Mouse (Mus musculus): ENCODE results near the gene Prkar1b. TPM values are rescaled to one million over a fixed set of nuclear protein-coding genes. Genes with fewer than 3 reads are reported as not detected.

Prkar1b gene
- polyA plus RNA-seq, 1 experiment from 2014 or later = 10.9 TPM

DNA sequence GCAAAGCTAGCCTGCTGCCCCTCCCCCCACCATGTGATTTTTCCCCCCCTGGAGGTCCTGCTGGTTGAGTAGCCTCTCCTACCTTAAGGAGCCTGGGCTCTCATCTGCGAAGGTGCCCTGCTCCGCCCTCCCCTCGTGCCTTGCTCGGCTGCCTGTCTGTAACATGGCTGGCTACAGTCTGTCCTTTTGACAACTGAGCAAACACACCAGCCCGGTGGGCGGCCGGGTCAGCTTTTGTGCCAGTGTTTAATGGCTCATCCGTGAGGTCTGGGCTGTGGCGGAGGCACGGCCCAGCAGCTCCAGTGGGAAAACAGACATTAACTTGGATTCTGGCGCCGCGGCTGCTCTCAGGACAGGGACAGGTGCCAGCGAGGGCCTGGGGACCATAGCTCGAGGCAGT, 122.2 kb downstream of the Prkar1b start:
- WGBS = 53% methylated on average over 15 of the region's 15 CpGs
- no peak for ATAC-seq (replicated peaks; ENCODE audit: low FRiP score)
- no peak overlapping the region for H3K4me3 ChIP-seq (ENCODE audit: low read depth, low read length)
- H3K9ac ChIP-seq (ENCODE audit: low read length) = no peak overlapping the region
- no peaks in the 10 kb centered on the region; the same call in 1 of the 2 replicates for H3K4me1 ChIP-seq (replicated peaks; ENCODE audit: control insufficient read depth, insufficient read depth, low read length)
- H3K27ac ChIP-seq (ENCODE audit: low read depth, low read length) = no peak overlapping the region
- H3K4me2 ChIP-seq (ENCODE audit: low read depth, low read length, severe bottlenecking) = no peak overlapping the region
- no peak for DNase-seq (ENCODE audit: low spot score)
- H3K9me3 ChIP-seq (ENCODE audit: control insufficient read depth, low read length) = no peaks in the 10 kb centered on the region
- no peaks in the 10 kb centered on the region for H3K27me3 ChIP-seq (ENCODE audit: control insufficient read depth, insufficient read depth, low read length)
- no peaks in the 10 kb centered on the region for H3K36me3 ChIP-seq (ENCODE audit: control insufficient read depth, insufficient read depth, low read length)

DNA sequence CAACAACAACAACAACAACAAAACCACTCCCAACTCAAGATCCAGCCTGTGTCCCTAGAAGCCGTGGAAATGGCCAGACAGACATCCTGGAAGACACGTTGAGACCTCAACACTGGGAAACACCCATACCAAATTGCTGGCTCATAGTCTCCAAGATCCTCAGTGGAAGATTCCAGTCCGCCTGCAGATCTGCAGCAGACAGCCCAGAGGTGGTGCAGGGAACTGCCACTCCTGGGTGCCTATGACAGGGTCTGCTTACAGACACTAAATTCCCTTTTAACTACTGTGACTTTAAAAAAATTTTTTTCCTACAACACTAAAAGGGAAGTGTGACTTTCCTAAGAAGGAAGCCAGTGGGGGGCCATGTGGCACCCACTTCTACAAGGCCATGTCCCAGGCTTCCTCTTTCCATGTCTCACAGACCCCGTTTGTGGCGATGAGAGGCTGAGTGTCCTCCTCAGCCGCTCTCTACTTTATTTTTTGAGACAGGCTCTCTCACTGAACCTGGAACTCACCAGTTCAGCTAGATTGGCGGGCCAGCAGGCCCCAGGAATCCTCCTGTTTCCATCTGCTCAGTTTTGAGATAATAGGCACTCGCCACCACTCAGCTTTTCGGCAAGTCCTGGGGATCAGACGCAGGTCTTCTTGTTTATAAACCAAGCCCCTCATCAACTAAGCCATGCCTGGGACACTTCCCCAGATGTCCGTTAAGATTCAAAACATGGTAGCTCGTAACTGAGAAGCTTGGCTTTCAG, 125.3 kb downstream of the Prkar1b start:
- Histone ChIP-seq H3K4me2 (ENCODE audit: low read depth, low read length, severe bottlenecking) (no peak overlapping the region), H3K27me3 (ENCODE audit: control insufficient read depth, insufficient read depth, low read length) (no peaks in the 10 kb centered on the region), H3K4me1 (replicated peaks; ENCODE audit: control insufficient read depth, insufficient read depth, low read length) (no peaks in the 10 kb centered on the region; the same call in 1 of the 2 replicates), H3K27ac (ENCODE audit: low read depth, low read length) (no peak overlapping the region), H3K4me3 (ENCODE audit: low read depth, low read length) (no peak overlapping the region), H3K9ac (ENCODE audit: low read length) (no peak overlapping the region), H3K9me3 (ENCODE audit: control insufficient read depth, low read length) (no peaks in the 10 kb centered on the region), H3K36me3 (ENCODE audit: control insufficient read depth, insufficient read depth, low read length) (no peaks in the 10 kb centered on the region)
- ATAC-seq (replicated peaks; ENCODE audit: low FRiP score) (no peak), DNase-seq (ENCODE audit: low spot score) (no peak)
- 83% methylated on average over 12 of the region's 12 CpGs for WGBS

DNA sequence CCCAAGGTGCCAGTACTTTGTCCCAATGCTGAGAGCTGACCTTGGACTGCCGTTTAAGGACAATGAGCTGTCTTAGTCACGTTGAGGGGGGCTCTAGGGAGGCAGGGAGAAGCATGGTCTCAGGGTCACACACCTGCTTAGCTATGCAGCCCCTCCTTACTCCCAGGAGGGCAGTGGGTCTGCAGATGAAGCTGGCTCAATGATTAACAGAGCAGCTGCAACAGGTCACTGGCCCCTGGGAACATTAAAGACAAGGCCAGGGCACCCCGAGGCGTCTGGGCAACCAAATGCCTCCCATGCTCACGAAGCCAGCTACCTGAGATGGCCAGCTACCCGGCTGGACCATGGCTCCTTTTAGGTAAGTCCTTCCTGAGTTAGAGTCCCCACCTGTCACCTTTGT, 129.2 kb downstream of the Prkar1b start:
- H3K36me3 ChIP-seq (ENCODE audit: control insufficient read depth, insufficient read depth, low read length) = no peaks in the 10 kb centered on the region
- H3K9ac ChIP-seq (ENCODE audit: low read length) = no peak overlapping the region
- H3K4me3 ChIP-seq (ENCODE audit: low read depth, low read length) = no peak overlapping the region
- DNase-seq (ENCODE audit: low spot score) (no peak), ATAC-seq (replicated peaks; ENCODE audit: low FRiP score) (no peak)
- H3K27me3 ChIP-seq (ENCODE audit: control insufficient read depth, insufficient read depth, low read length) = no peaks in the 10 kb centered on the region
- H3K4me2 ChIP-seq (ENCODE audit: low read depth, low read length, severe bottlenecking) = no peak overlapping the region
- no peaks in the 10 kb centered on the region for H3K4me1 ChIP-seq (replicated peaks; ENCODE audit: control insufficient read depth, insufficient read depth, low read length)
- H3K9me3 ChIP-seq (ENCODE audit: control insufficient read depth, low read length) = no peaks in the 10 kb centered on the region
- no peak overlapping the region for H3K27ac ChIP-seq (ENCODE audit: low read depth, low read length)
- 76% methylated on average over 6 of the region's 6 CpGs for WGBS

DNA sequence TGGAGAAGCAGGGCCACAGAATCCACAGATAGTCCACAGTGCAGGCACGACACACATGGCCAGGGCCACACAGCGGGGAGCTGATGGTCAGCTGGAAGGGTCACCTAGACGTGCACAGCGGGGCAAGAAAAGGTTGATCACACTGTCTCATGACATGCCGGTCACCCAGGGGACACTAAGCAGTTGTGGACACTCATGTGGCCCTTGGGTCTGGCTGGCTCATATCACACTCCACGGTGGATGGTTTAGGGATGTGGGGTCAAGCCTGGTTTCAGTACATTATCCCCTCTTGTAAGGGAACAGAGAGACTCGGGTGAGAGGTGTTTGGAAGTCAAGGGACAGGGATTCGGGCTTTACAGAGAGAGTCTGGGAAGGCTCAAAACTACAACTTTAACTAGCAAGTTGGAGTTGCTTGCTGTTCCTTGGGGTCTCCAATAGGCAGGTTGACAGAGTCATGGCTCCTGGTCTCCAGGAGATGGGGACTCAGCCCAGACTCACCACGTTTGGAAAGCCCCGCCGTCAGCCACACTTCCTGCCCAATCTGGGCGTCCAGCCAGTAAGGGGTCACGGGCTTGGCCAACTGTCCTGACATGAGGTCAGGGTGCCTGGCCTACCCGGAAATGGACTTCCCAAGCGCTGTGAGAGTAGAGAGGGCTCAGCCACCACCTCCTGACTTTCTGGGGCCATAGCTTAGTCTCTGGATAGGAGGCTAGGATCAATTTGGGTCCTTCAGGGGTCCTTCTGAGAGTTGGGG, 132.3 kb downstream of the Prkar1b start:
- H3K27ac ChIP-seq (ENCODE audit: low read depth, low read length) = no peak overlapping the region
- WGBS = 81% methylated on average over 15 of the region's 15 CpGs
- H3K4me3 ChIP-seq (ENCODE audit: low read depth, low read length) = no peak overlapping the region
- ATAC-seq (replicated peaks; ENCODE audit: low FRiP score) (no peak), DNase-seq (ENCODE audit: low spot score) (no peak)
- no peak overlapping the region for H3K9ac ChIP-seq (ENCODE audit: low read length)
- H3K4me2 ChIP-seq (ENCODE audit: low read depth, low read length, severe bottlenecking) = no peak overlapping the region
- no peaks in the 10 kb centered on the region for H3K9me3 ChIP-seq (ENCODE audit: control insufficient read depth, low read length)
- H3K36me3 ChIP-seq (ENCODE audit: control insufficient read depth, insufficient read depth, low read length) = no peaks in the 10 kb centered on the region
- H3K27me3 ChIP-seq (ENCODE audit: control insufficient read depth, insufficient read depth, low read length) = no peaks in the 10 kb centered on the region
- no peaks in the 10 kb centered on the region for H3K4me1 ChIP-seq (replicated peaks; ENCODE audit: control insufficient read depth, insufficient read depth, low read length)

DNA sequence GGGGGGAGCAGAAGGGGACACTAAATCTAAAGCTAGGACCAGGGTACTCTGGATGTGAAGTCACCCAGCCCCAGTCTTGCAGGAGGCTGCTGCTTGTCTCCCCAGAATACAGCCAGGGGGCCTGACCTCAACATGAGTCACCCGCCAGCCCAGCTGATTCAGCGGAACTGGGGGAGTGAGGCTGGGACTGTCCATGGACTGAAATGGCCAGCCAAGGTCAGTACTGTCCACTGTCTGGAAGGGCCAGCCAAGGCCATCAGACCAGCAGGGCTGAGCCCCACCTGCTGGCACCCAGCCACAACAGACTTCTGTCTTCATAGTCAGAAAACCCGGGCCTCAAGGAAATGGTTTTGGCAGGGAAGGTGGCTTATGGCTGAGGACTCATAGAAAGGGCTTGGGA, 134.7 kb downstream of the Prkar1b start:
- ATAC-seq (replicated peaks; ENCODE audit: low FRiP score) (no peak), DNase-seq (ENCODE audit: low spot score) (no peak)
- Histone ChIP-seq H3K27ac (ENCODE audit: low read depth, low read length) (no peak overlapping the region), H3K36me3 (ENCODE audit: control insufficient read depth, insufficient read depth, low read length) (no peaks in the 10 kb centered on the region), H3K9ac (ENCODE audit: low read length) (no peak overlapping the region), H3K4me2 (ENCODE audit: low read depth, low read length, severe bottlenecking) (no peak overlapping the region), H3K4me3 (ENCODE audit: low read depth, low read length) (no peak overlapping the region), H3K9me3 (ENCODE audit: control insufficient read depth, low read length) (no peaks in the 10 kb centered on the region), H3K27me3 (ENCODE audit: control insufficient read depth, insufficient read depth, low read length) (no peaks in the 10 kb centered on the region), H3K4me1 (replicated peaks; ENCODE audit: control insufficient read depth, insufficient read depth, low read length) (no peaks in the 10 kb centered on the region)
- 73% methylated on average over 3 of the region's 3 CpGs for WGBS

DNA sequence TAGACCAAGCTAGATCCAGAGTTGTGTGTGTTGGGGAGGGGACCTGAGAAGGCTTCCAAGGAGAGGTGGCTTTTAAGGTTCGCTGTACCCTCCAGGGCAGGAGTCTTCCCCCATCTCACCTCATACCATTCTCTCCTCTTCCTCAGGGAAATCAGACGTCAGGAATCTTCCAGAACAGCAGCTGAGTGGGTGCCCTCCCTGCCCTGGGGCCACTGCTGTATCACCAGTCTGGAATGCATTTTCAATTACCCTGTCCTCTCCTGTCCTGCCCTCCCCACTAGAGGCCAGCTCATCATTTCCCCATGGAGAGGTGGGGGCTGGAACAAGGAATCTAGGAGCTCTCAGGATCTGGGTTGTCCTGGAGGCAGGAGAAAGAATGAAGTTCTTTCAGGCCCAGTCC, 139.2 kb downstream of the Prkar1b start:
- Histone ChIP-seq H3K36me3 (ENCODE audit: control insufficient read depth, insufficient read depth, low read length) (no peaks in the 10 kb centered on the region), H3K9ac (ENCODE audit: low read length) (no peak overlapping the region), H3K4me3 (ENCODE audit: low read depth, low read length) (no peak overlapping the region), H3K4me2 (ENCODE audit: low read depth, low read length, severe bottlenecking) (no peak overlapping the region), H3K27ac (ENCODE audit: low read depth, low read length) (no peak overlapping the region), H3K9me3 (ENCODE audit: control insufficient read depth, low read length) (no peaks in the 10 kb centered on the region), H3K27me3 (ENCODE audit: control insufficient read depth, insufficient read depth, low read length) (no peaks in the 10 kb centered on the region), H3K4me1 (replicated peaks; ENCODE audit: control insufficient read depth, insufficient read depth, low read length) (no peaks in the 10 kb centered on the region)
- DNase-seq (ENCODE audit: low spot score) = no peak
- ATAC-seq (replicated peaks; ENCODE audit: low FRiP score) = no peak
- WGBS = 67% methylated on average over 2 of the region's 2 CpGs

DNA sequence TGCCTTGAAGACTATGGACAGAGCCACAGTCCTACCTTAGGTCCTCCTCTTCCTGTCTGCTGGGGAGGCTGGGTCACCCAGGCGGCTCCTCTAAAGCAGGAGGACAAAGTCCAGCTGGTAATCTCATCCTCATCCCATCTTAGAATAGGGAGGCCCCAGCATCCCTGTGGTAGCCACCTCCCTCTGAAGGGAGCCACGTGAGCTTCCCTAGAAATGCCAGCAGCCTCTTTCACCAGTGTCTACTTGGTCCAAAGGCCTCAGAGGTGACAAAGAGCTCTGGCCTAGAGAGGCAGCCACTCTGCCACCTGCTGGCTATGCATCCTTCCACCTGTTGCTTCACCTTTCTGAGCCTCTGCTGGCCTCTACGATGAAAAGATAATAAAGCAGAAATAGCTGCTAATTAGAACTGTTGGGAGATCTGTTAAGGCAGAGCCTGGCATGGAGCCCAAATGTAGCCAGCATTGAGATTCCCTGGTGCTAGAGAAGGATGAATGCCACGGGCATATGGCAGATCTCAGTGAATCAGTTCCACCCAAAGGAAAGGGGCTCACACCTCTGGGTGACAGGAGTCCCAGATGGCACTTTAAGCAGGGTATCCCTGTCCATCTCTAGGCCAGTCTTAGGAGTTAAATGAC, 142.5 kb downstream of the Prkar1b start:
- WGBS = 62% methylated on average over 4 of the region's 4 CpGs
- H3K4me2 ChIP-seq (ENCODE audit: low read depth, low read length, severe bottlenecking) = no peak overlapping the region
- no peak for ATAC-seq (replicated peaks; ENCODE audit: low FRiP score)

DNA sequence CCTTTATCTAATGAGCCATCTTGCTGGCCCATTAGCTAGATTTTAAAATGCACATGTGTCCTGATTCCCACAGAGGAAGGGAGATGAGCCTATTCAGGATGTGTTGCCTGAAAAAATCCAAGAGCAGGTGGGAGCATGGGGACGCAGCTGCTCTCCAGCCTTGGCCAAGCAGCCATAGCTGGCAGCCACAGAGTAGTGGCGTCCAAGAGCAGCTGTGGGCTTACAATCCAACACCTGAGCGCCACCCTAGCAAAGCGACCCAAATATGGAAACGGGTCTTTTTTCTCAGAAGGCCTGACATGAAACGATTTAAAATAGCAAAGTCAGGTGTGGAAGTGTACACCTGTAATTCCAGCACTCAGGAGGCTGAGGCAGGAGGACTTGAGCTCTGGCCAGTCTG, 145.2 kb downstream of the Prkar1b start:
- no peak for DNase-seq (ENCODE audit: low spot score)
- peaks cover 3% of the 10 kb centered on the region; the same call in 1 of the 2 replicates for H3K9me3 ChIP-seq (ENCODE audit: control insufficient read depth, low read length)
- no peak overlapping the region for H3K9ac ChIP-seq (ENCODE audit: low read length)
- no peak overlapping the region for H3K27ac ChIP-seq (ENCODE audit: low read depth, low read length)
- H3K4me1 ChIP-seq (replicated peaks; ENCODE audit: control insufficient read depth, insufficient read depth, low read length) = no peaks in the 10 kb centered on the region
- ATAC-seq (replicated peaks; ENCODE audit: low FRiP score) = no peak
- H3K4me2 ChIP-seq (ENCODE audit: low read depth, low read length, severe bottlenecking) = no peak overlapping the region
- H3K4me3 ChIP-seq (ENCODE audit: low read depth, low read length) = no peak overlapping the region
- WGBS = 88% methylated on average over 6 of the region's 6 CpGs
- H3K27me3 ChIP-seq (ENCODE audit: control insufficient read depth, insufficient read depth, low read length) = peaks cover 1% of the 10 kb centered on the region; the same call in 1 of the 2 replicates
- no peaks in the 10 kb centered on the region for H3K36me3 ChIP-seq (ENCODE audit: control insufficient read depth, insufficient read depth, low read length)

More for the DNA sequence above, 142.5 kb downstream of the Prkar1b start:
- Histone ChIP-seq H3K4me3 (ENCODE audit: low read depth, low read length) (no peak overlapping the region), H3K9me3 (ENCODE audit: control insufficient read depth, low read length) (no peaks in the 10 kb centered on the region), H3K36me3 (ENCODE audit: control insufficient read depth, insufficient read depth, low read length) (no peaks in the 10 kb centered on the region), H3K9ac (ENCODE audit: low read length) (no peak overlapping the region), H3K27ac (ENCODE audit: low read depth, low read length) (no peak overlapping the region), H3K4me1 (replicated peaks; ENCODE audit: control insufficient read depth, insufficient read depth, low read length) (no peaks in the 10 kb centered on the region), H3K27me3 (ENCODE audit: control insufficient read depth, insufficient read depth, low read length) (no peaks in the 10 kb centered on the region)
- DNase-seq (ENCODE audit: low spot score) = no peak

All from forebrain, embryonic 11.5 days (tissue).